Mouse (Mus musculus): ENCODE results near the gene Med28. TPM values are rescaled to one million over a fixed set of nuclear protein-coding genes. Genes with fewer than 3 reads are reported as not detected.

The Med28 gene
- total and polyA plus RNA-seq, 3 experiments, result 83.7 to 107 (median 103) TPM

- dilution Hi-C loops (cut with MboI; ENCODE audit: extremely low pct_ligation_motif_present, extremely low pct_unique_long_range_greater_than_20kb, low sequenced_read_pairs), result no loop called here
- in situ Hi-C loops (cut with MboI; ENCODE audit: low pct_ligation_motif_present, low pct_unique_long_range_greater_than_20kb, low sequenced_read_pairs), result no loop called here
Measured at GRCm38 (mm10) chr5:45564054-45564453, 44.0 kb downstream of the Med28 start.

GRCm38 (mm10) chr5:45565829-45566228, 45.8 kb downstream of the Med28 start:
- DNase-seq (ENCODE audit: extremely low read depth), result no peak
- Histone ChIP-seq H3K4me2 (ENCODE audit: insufficient read depth, low read depth, poor library complexity, severe bottlenecking) (no peak overlapping the region), H3K9me3 (replicated peaks; ENCODE audit: low read length) (no peaks in the 10 kb centered on the region), H3K79me2 (replicated peaks; ENCODE audit: control insufficient read depth, extremely low read depth, insufficient read depth, poor library complexity, severe bottlenecking) (no peaks in the 10 kb centered on the region), H3K27ac (ENCODE audit: insufficient read depth, low read depth) (no peak overlapping the region), H3K36me3 (replicated peaks in 1 of 2; ENCODE audit: control insufficient read depth in 1 of 2, insufficient read depth in 1 of 2, low read length in 1 of 2) (no peaks in the 10 kb centered on the region), H3K4me1 (ENCODE audit: control insufficient read depth in 1 of 2, insufficient read depth in 2 of 2) (no peaks in the 10 kb centered on the region), H3K4me3 (replicated peaks in 1 of 3; ENCODE audit: low read depth in 2 of 3, low read length in 2 of 3, poor library complexity in 1 of 3) (no peak overlapping the region), H3K9ac (ENCODE audit: insufficient read depth, low read depth) (no peak overlapping the region), H3K27me3 (replicated peaks) (peaks cover 2% of the 10 kb centered on the region)
- in situ Hi-C loops (cut with MboI; ENCODE audit: low pct_ligation_motif_present, low pct_unique_long_range_greater_than_20kb, low sequenced_read_pairs), result no loop called here
- no peak for TF ChIP-seq MAZ (IDR thresholded peaks at IDR 0.05; ENCODE audit: low read depth, low read length)
- TF ChIP-seq ZC3H11A (IDR thresholded peaks at IDR 0.05; ENCODE audit: low read depth, low read length), result no peak
- TF ChIP-seq MXI1 (IDR thresholded peaks at IDR 0.05; ENCODE audit: low read depth, low read length), result no peak
- TF ChIP-seq TBP (conservative IDR thresholded peaks at IDR 0.05; ENCODE audit: low read depth, low read length), result no peak
- no peak for TF ChIP-seq EP300 (IDR thresholded peaks at IDR 0.05; ENCODE audit: low read length)
- TF ChIP-seq JUN (IDR thresholded peaks at IDR 0.05; ENCODE audit: insufficient read depth, low read depth, low read length), result no peak
- no peak for TF ChIP-seq ZNF384 (IDR thresholded peaks at IDR 0.05; ENCODE audit: low read depth, low read length)
- TF ChIP-seq CHD2 (IDR thresholded peaks at IDR 0.05; ENCODE audit: low read length), result no peak
- TF ChIP-seq POLR2AphosphoS2 (IDR thresholded peaks at IDR 0.05; ENCODE audit: low read depth, low read length), result no peak
- no peak for TF ChIP-seq ZKSCAN1 (IDR thresholded peaks at IDR 0.05; ENCODE audit: borderline replicate concordance, low read depth, low read length)
- no peak for TF ChIP-seq HCFC1 (IDR thresholded peaks at IDR 0.05; ENCODE audit: low read depth, low read length)
- dilution Hi-C loops (cut with MboI; ENCODE audit: extremely low pct_ligation_motif_present, extremely low pct_unique_long_range_greater_than_20kb, low sequenced_read_pairs), result no loop called here

More at GRCm38 (mm10) chr5:45564054-45564453, 44.0 kb downstream of the Med28 start:
- Histone ChIP-seq H3K36me3 (replicated peaks in 1 of 2; ENCODE audit: control insufficient read depth in 1 of 2, insufficient read depth in 1 of 2, low read length in 1 of 2) (no peaks in the 10 kb centered on the region), H3K4me3 (replicated peaks in 1 of 3; ENCODE audit: low read depth in 2 of 3, low read length in 2 of 3, poor library complexity in 1 of 3) (no peak overlapping the region), H3K79me2 (replicated peaks; ENCODE audit: control insufficient read depth, extremely low read depth, insufficient read depth, poor library complexity, severe bottlenecking) (no peaks in the 10 kb centered on the region), H3K9me3 (replicated peaks; ENCODE audit: low read length) (no peaks in the 10 kb centered on the region), H3K4me2 (ENCODE audit: insufficient read depth, low read depth, poor library complexity, severe bottlenecking) (no peak overlapping the region), H3K4me1 (ENCODE audit: control insufficient read depth in 1 of 2, insufficient read depth in 2 of 2) (no peaks in the 10 kb centered on the region), H3K27me3 (replicated peaks) (peaks cover 2% of the 10 kb centered on the region), H3K27ac (ENCODE audit: insufficient read depth, low read depth) (no peak overlapping the region), H3K9ac (ENCODE audit: insufficient read depth, low read depth) (no peak overlapping the region)
- TF ChIP-seq POLR2A (IDR thresholded peaks at IDR 0.05; ENCODE audit: low read depth, low read length) (no peak), ZKSCAN1 (IDR thresholded peaks at IDR 0.05; ENCODE audit: borderline replicate concordance, low read depth, low read length) (no peak), MEF2A (IDR thresholded peaks at IDR 0.05; ENCODE audit: borderline replicate concordance, low read depth, low read length) (no peak), MXI1 (IDR thresholded peaks at IDR 0.05; ENCODE audit: low read depth, low read length) (no peak), USF1 (IDR thresholded peaks at IDR 0.05; ENCODE audit: low read depth, low read length) (no peak), ETS1 (conservative IDR thresholded peaks at IDR 0.05; ENCODE audit: low read depth, low read length) (no peak), RCOR1 (conservative IDR thresholded peaks at IDR 0.05; ENCODE audit: low read depth, low read length) (no peak), MAFK (IDR thresholded peaks at IDR 0.05; ENCODE audit: insufficient replicate concordance, low read length) (no peak), MYC (IDR thresholded peaks at IDR 0.05; ENCODE audit: low read depth, low read length) (no peak), SIN3A (IDR thresholded peaks at IDR 0.05; ENCODE audit: low read length) (no peak), ZNF384 (IDR thresholded peaks at IDR 0.05; ENCODE audit: low read depth, low read length) (no peak), ZC3H11A (IDR thresholded peaks at IDR 0.05; ENCODE audit: low read depth, low read length) (no peak), TBP (conservative IDR thresholded peaks at IDR 0.05; ENCODE audit: low read depth, low read length) (no peak), E2F4 (IDR thresholded peaks at IDR 0.05; ENCODE audit: insufficient replicate concordance, low read depth, low read length) (no peak), UBTF (IDR thresholded peaks at IDR 0.05; ENCODE audit: low read depth, low read length) (no peak), HCFC1 (IDR thresholded peaks at IDR 0.05; ENCODE audit: low read depth, low read length) (no peak)
- no peak for DNase-seq (ENCODE audit: extremely low read depth)
